Mouse (Mus musculus) CH12F3 (cell line): ENCODE results near the gene Pknox2.

Experiments used
- in situ Hi-C: fragments of 300-500 bp; cut with MboI; formaldehyde crosslinking; loops from 2 replicates; pipeline ENCODE4 v1.14.3; 2020; ENCODE audit warnings: low sequenced_read_pairs

Pknox2 gene

DNA sequence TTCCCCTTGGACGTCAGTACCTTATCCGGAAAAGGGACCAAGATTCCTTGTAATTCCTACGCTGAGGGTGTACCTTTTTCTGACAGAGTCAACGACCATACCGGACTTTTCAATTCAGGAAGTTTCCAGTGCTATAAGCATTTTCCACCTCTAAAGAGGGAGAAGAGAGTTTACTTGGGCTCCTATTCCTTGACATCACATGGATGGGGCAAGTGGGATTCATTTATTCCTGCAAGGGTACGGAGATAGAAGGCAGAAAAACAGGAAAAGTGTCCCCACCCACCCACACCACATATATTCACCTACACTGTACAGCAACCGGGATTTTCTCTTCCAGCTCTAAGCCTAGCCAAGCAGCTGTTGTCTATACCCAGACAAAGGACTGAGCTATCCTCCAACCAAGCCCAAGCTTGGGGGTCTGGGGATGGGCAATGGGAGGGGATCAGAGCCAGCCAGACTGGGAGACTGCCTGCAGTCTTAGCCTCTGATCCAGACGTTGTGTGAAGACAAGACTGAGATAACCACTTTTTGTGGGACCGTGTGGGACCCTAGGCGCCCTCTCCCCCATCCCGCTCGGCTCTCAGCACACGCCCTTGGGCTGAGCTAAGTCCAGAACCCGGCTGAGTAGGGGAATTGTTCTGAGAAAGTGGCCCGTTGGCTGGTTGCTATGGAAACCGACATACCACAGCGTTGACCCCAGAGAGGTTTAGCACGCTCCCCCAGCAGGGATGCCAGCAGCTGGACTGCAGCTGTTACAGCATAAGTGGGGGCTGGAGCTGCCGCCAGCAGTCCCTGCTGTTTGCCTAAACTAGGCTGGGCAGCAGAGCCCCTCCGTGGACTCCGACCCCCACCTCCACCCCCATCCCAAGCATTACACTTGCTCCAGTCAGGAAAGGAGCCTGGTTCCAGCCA lies 93.3 kb downstream of the Pknox2 start:
- in situ Hi-C loops: no loop called here

- in situ Hi-C loops: no loop called here
These were observed 94.2 kb downstream of the Pknox2 start for GRCm38 (mm10) chr9:37053041-37053440.

- in situ Hi-C loops: no loop called here
These were observed 95.5 kb downstream of the Pknox2 start for GRCm38 (mm10) chr9:37051669-37052068.

GRCm38 (mm10) chr9:37047490-37047889 lies 99.7 kb downstream of the Pknox2 start:
- in situ Hi-C loops: no loop called here

DNA sequence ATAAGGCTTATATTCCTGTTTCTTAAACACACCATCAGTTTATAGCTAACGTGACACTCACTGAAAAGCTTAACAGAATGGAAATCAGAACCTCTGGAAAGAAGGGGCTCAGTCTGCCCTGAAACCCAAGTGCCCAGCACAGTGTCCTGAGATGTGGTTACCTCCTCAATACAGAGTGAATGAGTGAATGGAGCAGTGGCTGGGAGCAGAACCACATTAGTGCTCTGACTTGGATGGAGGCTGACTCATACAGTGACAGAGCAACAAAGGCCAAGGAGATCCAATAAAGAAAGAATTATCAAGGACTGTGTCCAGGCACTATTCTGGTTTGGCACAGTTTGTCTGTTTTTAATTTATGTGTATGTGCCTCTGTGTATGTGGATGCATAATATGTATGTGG lies 101.3 kb downstream of the Pknox2 start:
- in situ Hi-C loops: no loop called here

GRCm38 (mm10) chr9:37044165-37044564 lies 103.0 kb downstream of the Pknox2 start:
- in situ Hi-C loops: no loop called here

DNA sequence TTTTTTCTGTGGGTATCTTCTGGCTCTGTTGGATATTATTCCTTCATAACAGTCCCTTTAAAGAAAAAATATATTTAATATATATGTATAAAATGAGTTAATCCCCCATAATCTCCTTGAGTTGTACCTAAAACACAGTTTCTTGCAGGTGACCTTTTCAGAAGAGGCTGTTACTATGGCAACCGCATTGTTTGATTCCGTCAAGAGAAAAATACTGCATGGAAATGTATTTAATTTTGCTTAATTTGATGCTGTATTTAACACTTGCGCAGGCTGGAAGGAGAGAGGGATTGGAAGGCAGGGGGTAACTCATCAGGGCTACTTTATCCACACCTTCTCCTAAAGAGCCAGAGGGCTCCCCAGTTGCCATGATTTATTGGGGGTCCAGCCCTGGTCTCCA lies 108.3 kb downstream of the Pknox2 start:
- in situ Hi-C loops: no loop called here

DNA sequence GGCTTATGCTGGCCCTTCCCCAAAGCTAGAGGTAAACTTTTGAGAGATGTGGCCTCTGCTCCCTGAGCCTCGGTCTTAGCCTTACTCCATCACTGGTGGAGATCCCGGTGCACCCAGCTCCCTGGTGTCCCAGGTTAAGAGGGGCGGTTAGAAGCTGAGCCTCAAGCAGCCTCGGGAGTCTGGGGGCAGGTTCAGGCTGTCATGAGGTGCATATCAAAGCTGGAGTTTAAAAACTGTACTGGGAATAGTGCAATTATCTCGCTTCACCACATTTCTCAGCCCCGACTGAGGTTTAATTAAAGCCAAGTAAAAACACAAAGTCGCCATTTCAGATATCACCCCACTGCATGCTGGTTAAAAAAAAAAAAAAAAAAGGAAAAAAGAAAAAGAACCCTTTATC lies 108.8 kb downstream of the Pknox2 start:
- in situ Hi-C loops: no loop called here

DNA sequence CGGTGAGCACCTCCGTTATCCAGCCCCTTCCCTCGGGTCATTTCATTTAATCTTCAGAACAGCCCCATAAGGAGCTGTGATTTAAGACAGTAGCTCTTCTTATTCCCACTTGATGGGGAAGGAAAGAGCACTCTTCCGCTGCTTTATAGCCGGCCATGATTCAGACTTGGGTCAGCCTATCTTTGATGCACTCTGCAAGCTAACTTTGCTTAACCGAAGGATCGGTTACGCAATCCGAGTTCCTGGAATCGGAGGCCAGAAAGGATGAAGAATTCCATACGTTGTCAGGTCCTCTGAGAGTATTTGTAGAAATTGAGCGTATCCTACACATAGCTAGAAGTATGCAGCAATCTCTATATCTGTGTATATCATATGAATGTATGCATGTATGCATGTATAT lies 109.8 kb downstream of the Pknox2 start:
- in situ Hi-C loops: no loop called here

DNA sequence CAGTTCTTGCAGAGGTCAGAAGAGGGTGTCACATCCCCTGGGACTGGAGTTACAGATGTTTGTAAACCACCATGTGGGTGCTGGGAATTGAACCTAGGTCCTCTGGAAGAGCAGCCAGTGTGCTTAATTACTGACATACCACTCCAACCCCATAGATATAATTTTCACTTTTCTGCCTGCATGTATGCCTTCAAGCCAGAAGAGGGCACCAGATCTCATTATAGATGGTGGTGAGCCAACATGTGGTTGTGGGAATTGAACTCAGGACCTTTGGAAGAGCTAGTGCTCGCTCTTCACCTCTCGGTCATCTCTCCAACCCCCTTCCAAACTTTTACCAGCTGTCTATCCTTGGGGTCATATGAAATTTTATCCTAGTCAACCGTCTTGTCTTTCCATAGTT lies 112.0 kb downstream of the Pknox2 start:
- in situ Hi-C loops: no loop called here

GRCm38 (mm10) chr9:37034316-37034715 lies 112.9 kb downstream of the Pknox2 start:
- in situ Hi-C loops: no loop called here

GRCm38 (mm10) chr9:37030347-37031213 lies 116.6 kb downstream of the Pknox2 start:
- in situ Hi-C loops: no loop called here

DNA sequence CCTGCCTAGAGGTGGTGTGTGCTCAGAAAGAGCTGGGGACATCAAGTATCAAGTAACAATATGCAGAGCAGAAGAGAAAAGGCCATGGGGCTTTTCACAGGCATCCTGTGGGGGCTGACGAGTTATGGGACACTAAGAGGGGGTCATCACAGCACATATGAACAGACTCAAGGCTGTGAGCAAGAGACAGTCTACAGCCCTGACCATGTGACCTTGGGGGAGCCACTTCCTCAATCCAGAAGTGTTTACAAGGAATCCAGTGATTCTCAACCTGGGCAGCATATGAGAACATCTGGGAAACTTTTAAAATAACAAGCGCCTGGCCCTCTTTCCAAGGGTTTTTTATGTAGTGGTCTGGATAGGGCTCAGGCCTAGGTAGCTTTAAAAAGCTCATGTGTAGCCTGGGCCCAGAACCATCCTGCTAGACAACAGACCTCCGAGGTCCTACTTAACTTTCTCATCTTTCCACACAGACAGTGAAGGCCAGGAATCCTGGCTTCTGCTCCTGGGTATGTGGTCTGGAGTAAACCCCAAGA lies 117.3 kb downstream of the Pknox2 start:
- in situ Hi-C loops: no loop called here

GRCm38 (mm10) chr9:37027825-37028575 lies 119.2 kb downstream of the Pknox2 start:
- in situ Hi-C loops: no loop called here

DNA sequence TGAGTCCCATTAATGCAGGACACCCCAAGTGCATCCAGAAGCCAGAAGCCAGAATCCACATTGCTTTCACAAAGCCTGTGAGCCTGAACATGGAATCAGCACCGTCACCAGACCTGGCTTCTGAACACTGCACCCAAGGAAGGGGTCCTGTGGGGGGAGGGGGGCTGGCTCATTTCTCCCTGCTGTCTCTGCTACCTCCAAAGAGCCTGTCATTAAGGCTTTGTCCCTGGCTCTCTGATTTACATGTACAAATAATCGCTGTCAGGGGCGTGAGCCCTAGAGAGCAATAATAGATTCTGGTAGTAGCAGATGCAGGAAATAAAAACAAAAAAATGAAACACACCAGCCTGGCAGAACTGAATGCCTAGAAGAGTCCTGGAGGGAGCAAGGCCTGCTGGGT lies 121.3 kb downstream of the Pknox2 start:
- in situ Hi-C loops: no loop called here

DNA sequence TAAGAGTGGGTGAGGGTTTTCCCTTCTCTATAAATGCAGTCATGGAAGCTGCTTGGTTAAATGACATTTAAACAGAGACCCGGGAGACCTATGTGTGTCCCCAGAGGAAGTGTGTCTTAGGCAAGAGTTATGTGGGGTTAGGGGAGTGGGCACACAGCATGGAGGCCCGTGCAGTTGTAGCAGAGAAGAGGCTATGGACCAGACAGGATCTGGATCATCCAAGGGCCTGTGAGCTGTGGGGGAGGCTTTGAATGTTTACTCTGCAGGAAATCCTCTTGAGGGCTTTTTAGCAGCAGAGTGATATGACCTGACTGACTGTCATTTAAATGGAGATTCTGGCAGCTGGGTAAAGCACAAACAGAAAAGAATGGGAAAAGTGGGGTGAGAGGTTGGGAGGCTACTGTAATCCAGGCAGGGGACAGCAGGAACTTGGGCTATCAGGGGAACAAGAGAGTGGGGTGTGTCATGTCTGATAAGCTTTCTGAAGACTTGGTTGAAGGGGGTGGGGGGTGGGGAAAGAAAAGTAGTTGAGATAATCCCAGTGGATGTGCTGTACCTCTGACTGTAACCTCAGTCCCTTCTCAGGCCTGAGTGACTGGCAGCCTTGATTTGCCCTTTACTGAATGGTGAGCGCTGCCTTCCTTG lies 125.5 kb downstream of the Pknox2 start:
- in situ Hi-C loops: no loop called here

GRCm38 (mm10) chr9:37018154-37018553 lies 129.1 kb downstream of the Pknox2 start:
- in situ Hi-C loops: no loop called here

GRCm38 (mm10) chr9:37017169-37017568 lies 130.0 kb downstream of the Pknox2 start:
- in situ Hi-C loops: no loop called here

GRCm38 (mm10) chr9:37016165-37016564 lies 131.0 kb downstream of the Pknox2 start:
- in situ Hi-C loops: no loop called here

DNA sequence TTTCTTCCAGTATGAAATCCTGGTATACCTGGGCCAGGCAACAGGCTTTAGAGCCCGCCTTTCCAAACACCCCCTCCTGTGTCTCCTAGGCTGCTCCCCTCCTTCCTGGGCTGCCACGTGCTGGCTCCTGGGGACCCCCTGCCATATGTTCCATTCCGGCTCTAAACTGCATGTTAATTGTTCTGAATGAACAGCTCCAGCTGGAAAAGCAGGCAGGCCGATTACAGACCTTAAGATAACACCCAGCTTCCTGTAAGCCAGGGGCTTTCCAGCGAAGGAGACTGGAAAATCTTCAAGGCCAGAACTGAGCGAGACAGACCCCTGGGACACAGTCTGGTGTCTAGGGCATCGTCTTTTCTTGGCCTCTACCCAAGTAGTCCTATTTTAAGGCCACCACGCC lies 133.6 kb downstream of the Pknox2 start:
- in situ Hi-C loops: no loop called here
